Mouse (Mus musculus) cerebellum, adult 11 months (tissue): ENCODE data around the gene Kcna7.

ENCODE experiments used
- DNase-seq: peaks from one replicate; pipeline ENCODE4 v3.0.0; 2022

The Kcna7 gene

DNA sequence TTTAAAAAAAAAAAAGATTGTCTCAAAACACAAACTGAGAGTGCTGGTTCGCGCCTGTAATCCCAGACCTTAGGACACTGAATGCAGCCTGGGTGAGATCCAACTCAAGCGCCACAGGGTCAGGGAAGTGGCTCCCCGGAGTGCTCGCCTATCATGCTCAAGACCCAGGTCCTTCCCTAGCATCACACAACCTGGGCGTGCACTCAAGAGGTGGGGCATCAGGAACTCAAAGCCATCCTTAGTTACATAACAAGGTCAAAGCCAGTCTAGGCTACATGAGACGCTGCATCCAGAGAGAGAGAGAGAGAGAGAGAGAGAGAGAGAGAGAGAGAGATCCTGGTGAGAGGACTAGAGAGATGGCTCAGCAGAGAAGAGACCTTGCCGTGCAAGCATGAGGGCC is 21.1 kb downstream of the Kcna7 start:
- DNase-seq: no peak

DNA sequence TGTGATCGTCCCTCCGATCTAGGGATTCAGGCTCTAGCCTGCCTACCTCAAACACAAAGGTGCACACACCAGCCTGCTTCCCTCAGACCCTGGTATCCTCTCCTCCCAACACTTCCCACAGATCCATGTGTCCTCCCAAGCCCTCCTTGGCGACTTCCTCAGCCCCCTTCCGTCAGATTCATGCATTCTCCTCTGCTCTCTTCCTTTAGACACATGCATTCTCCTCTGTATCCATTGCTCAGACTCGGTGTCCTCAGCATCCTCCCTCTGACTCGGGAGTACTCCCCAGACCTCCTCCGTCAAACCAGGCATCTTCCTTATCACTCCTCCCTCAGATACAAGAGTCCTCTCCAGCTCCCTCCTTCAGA is 28.4 kb downstream of the Kcna7 start:
- DNase-seq: no peak

DNA sequence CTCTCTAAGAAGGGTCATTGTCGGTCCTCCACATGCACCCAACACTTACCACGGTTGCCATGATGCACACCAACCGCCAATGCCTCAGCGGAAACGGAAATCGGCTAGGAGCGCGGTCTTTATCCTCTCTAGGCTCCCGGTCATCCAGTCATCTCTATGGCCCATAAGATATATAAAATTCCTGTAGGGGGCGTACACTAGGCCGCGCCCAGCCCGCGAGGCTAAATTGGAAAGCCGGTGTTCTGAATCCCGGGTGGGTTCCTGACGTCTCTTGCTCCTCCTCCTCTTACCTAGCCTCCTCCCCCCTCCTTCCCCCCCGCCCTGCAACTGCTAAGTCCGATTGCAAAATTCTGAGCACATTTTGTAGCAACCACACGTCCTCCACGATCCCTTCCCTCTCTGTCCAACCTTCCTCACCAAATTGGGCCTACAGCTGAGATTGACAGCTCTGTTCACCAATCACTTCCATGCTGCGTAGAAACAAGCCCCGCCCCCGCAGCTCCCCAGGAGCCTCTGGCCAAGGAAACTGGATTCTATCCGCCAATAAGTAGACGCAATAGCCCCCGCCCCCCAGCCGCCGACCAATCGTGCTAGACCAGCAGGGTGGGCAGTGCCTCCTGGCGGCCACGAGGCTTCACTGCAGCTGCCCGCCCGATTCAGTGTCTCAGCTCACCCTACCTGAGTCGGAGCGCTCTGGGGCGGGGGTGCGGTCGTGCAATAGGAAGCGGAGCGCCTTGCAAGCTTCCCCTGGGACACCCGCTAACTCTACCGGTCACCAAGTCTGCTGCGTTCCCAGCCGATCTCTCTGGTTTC is 29.0 kb downstream of the Kcna7 start, which contains the start of gene Gys1:
Gys1 (plus strand) TSS at position 642 of the 813 bp plus-strand sequence.
- DNase-seq: peak; percentile 100

DNA sequence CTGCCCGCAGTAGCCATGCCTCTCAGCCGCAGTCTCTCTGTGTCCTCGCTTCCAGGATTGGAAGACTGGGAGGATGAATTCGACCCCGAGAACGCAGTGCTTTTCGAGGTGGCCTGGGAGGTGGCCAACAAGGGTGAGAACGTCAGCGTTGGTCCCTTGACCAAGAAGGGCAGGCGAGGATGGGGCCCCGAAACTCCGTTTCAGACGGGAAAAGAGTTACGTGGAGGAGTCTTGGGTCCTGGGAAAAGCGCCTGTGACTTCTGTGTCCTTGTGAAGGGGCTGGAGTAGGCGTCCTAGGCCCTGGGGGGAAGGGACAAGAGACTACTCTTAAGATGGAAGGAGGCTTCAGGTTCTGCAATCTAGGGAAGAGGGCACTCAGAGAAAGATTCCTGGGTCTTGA is 29.6 kb downstream of the Kcna7 start:
- DNase-seq: no peak

DNA sequence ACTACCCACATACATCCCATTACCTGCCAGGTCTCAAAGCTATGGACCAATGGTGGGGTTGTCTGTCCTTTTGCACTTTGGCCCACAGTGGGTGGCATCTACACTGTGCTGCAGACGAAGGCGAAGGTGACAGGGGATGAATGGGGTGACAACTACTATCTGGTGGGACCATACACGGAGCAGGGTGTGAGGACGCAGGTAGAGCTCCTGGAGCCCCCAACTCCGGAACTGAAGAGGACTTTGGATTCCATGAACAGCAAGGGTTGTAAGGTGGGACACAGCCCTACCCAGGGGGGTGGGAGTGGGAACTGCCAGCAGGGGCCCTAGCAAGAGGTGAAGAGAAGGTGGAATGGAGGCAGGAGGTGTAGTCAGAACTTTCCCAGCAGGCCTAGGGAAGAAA is 31.0 kb downstream of the Kcna7 start:
- no peak for DNase-seq

DNA sequence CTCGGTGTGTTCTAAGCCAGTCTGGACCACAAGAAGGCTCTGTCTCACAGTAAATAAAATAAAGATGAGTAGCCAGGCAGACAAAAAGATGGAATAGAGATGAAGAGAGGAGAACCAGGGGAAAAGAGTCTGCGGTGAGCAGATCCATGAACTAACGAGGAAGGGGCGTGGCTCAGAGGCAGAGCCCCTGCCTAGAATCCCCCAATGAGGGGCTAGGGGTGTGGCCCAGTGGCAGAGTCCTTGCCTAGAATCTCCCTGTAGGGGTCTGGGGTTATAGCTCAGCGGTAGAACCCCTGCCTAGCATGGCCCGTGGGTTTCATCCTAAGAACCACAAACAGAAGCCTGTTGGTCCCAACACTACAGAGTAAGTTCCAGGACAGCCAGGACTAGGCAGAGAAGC is 31.6 kb downstream of the Kcna7 start:
- DNase-seq: no peak

DNA sequence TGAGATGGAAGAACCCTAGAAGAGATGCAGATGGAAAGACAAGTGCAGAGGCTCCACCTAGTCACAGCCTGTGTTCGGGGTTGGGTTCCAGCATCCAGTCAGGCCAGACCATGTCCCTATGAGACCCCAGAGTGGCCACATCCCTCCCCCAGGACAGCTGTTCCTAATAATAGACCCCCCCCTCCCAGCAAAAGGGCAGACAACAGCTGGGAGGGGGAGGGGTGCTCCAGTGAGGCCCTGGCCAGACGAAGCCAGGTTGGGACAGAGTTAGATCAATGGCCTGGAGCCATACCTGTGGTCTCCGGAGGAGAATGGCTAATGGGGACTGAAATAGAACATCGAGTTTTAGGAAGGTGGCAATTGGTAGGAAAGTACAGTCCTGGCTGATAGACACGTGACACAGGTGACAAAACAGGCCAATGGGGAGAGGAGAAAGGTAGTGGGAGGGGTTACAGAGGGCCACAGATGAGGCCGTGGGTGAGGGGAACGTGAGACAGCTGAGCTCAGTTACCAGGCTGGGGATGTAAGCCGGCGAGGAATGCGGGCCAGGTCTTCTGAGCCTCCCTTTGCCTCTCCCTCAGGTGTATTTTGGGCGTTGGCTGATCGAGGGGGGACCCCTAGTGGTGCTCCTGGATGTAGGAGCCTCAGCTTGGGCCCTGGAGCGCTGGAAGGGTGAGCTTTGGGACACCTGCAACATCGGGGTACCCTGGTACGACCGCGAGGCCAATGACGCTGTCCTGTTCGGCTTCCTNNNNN is 32.2 kb downstream of the Kcna7 start, which contains the start of gene Ruvbl2:
Ruvbl2 (minus strand) TSS at position 576 of the 756 bp plus-strand sequence.
- DNase-seq: no peak

DNA sequence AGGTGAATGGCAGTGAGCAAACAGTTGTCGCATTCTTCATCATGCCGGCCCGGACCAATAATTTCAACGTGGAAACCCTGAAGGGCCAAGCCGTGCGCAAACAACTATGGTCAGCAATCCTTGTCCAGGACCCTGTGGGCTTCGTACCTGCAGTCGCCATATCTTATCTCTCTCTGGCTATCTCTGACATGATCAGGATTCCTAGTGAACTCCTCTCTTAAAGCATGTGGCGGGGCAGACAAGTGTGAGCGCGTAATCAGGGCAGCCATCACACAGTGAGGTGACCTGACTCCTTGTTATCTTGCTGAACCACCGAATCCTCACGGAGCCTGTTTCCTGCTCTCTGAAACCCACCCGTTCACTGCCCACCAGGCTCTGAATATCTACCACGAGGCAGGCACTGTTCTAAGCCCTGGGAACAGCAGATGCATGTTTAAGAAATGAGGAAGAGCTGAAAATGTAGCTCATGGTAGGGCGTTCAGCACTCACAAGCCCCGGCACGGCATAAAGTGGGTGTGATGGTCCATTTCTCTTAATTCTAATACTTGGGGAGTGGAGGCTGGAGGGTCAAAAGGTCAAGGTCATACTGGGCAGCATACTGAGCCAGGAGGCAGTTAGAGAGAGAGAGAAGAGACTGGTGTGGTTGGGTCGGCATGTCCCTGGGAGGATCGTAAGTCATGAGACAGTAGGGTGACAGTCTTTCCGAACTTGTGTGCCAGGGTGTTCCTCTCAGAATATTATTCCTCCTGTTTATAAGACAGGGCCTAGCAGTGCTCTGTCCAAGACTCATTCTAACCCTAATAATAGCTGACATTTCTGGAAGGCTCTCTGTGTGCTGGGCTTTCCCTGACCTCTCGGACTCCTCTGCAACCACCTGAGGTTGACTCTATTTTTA is 38.3 kb downstream of the Kcna7 start:
- DNase-seq: no peak

DNA sequence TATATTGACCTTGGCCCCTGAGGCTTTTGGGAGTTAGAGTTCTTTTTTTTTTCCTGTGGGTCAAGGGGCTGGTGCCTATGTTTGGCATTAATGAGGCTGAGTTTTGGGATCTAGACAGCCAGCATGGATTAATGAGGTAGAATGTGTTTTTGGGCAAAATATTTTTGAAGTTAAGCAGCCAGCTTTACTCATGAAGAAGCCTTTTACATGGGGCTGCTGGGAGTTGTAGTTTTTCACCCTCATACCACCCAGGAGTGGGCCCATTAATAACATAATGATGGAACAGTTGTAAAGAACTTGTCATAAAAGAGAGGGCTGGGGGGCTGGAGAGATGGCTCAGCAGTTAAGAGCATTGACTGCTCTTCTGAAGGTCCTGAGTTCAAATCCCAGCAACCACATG is 41.1 kb downstream of the Kcna7 start:
- DNase-seq: no peak

DNA sequence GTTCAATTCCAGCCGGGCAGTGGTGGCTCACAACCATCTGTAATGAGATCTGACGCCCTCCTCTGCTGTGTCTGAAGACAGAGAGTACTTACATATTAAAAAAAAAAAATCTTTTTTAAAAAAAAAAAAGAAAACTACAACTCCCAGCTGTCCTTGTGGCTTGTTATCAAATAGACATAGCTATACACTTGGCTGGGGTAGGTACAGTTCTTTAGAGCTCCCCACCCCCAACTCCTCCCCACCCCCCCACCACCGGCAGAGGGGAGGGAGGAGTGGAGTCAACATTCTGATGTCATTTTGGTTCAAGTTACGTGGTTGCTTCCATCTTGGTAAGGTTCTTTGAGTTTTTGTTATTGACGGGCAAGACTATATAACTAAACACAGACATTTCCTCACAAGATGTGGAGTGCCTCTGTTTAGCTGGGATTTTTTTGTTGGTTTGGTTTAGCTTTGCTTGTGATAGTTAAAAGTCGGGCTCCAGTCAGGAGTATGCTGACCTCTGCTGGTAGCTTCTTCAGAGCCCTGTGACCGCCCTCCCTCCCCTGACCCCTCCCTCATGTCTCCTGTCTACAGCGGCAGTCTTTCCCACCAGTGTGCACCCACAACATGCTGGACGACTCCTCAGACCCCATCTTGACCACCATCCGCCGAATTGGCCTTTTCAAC is 42.0 kb downstream of the Kcna7 start:
- DNase-seq: no peak

DNA sequence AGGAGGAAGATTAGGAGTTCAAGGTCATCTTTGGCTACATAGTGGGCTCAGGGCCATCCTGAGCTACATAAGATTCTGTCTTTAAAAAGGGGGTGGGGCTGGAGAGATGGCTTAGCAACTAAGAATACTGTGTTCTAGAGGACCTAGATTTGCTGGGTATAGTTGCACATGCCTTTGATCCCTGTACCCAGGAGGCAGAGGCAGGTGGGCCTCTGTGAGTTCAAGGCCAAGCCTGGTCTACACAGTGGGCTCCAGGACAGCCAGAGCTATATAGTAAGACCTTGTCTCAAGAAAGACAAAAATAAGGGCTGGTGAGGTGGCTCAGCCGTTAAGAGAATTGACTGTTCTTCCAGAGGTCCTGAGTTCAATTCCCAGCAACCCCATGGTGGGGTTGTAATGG is 44.5 kb downstream of the Kcna7 start:
- DNase-seq: no peak

DNA sequence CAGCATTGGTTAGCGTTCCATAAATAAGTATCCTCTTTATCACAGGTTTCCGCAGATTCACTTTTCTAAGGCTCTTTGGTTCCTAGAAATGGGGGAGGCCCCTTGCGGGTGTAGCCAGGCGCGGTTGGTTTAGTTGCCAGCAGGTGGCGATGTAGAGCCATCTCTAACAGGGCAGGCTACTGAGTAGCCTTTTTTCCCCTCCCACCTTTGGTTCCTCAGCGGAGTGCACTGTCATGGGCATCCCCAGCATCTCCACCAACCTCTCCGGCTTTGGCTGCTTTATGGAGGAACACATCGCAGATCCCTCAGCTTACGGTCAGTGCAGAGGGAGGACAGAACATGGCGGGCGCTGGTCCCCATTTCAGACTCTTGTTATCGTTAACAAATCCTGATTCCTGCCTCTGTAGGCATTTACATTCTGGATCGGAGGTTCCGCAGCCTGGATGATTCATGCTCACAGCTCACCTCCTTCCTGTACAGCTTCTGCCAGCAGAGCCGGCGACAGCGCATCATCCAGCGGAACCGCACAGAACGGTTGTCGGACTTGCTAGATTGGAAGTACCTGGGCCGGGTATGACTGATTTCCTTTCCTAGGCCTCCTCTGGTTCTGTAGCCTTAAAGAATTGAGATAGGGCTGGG is 46.0 kb downstream of the Kcna7 start:
- peak; percentile 80 for DNase-seq

DNA sequence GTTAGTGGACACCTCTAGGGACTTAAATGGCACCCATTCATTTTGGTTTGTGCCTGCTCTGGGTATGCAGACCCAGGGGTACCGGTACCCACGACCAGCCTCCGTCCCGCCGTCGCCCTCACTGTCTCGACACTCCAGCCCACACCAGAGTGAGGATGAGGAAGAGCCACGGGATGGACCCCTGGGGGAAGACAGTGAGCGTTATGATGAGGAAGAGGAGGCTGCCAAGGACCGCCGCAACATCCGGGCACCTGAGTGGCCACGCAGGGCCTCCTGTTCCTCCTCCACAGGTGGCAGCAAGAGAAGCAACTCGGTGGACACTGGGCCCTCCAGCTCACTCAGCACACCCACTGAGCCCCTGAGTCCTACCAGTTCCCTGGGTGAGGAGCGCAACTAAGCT is 49.5 kb downstream of the Kcna7 start:
- DNase-seq: no peak

DNA sequence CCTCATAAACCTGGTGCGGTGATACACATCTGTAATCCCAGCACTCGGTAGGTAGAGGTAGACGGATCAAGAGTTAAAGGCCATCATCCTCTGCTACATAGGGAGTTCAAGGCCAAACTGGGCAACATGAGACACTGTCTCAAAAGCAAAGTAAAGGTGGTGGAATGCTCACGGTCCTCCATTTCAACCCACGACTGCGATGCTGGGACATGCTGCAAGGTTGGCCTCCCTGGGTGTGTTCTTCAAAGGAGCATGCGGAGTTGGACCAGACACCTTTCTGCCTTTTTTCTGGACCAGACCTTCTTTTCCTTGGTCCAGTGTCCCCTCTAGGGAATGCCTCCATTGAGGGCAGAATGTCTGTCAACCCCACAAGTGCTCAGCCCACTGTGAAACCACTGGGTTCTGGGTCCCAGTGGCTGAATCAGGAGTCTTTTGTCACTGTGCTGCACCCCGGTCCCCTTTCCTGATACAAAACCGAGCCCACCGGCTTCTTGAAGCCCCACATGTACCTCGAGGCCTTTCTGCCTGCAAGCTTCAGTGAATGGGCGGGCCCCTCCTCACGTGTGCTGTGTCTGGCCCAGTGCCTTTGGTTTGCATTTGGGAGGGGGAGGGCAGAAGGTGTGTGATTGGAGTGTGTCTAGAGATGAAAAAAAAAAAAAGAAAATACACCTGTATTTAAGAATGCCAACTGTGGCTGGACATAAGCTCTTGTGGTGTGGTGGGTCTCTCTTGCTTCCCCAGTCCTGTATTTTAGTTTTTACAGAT is 50.7 kb downstream of the Kcna7 start:
- DNase-seq: no peak

DNA sequence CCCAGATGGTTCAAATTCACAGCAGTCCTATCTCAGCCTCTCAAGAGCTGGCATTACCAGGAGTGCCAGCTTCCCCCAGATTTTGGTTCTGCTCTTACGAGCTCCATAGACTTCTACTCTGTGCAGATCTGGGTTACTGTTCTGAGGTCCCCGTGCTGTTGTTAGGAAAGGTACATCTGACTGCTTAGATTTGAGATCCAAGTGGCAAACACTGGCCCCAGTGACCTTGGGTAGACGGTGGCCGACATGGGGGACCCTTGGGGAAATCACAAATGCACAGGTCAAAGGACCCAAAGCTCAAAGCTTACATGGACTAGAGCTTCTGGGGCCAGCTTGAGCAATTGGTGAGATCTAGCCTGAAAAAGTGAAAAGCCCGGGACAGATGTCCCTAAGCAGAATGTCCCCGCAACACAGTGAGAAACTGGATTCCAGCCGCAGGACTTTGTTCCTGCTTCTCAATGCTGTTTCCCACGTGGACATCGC is 51.3 kb downstream of the Kcna7 start:
- no peak for DNase-seq

DNA sequence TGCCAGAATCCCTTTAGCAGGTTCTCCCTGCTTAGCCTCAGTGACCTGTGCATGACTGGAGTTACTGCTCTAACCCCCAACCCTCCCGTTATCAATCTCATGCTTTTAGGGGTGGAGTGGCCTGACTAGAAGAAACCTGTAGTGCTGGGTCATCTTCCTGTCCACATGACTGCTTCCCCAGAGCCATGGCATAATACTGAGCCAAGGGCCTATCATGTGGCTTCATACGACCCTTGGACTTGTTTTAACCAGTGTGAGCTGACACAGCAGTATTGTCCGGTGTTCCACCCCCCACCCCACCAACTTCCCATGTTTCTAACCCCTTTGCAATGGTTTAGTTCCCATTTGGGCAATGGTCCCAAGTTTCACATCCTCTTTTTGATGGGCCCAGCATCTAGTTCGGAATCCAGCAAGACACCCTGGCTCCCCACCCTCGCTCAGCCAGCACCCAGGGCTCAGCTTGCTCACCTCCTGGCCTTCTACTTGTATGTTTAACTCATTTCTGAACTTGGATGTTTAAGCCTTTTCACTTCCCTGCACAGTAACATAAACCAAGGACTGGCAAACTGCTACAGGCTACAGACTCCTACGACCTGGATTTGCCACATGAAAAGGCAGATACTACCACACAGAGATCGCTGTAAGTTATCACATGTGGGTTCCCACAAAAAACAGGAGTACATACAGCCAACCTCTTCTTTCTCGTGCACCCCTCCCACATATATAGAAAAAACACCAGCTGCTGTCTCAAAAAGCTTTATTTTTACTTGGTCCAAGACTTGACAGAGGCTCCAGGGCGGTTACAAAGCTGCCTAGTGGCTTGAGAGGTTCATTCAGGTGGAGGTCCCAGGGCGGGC is 52.0 kb downstream of the Kcna7 start:
- no peak for DNase-seq

DNA sequence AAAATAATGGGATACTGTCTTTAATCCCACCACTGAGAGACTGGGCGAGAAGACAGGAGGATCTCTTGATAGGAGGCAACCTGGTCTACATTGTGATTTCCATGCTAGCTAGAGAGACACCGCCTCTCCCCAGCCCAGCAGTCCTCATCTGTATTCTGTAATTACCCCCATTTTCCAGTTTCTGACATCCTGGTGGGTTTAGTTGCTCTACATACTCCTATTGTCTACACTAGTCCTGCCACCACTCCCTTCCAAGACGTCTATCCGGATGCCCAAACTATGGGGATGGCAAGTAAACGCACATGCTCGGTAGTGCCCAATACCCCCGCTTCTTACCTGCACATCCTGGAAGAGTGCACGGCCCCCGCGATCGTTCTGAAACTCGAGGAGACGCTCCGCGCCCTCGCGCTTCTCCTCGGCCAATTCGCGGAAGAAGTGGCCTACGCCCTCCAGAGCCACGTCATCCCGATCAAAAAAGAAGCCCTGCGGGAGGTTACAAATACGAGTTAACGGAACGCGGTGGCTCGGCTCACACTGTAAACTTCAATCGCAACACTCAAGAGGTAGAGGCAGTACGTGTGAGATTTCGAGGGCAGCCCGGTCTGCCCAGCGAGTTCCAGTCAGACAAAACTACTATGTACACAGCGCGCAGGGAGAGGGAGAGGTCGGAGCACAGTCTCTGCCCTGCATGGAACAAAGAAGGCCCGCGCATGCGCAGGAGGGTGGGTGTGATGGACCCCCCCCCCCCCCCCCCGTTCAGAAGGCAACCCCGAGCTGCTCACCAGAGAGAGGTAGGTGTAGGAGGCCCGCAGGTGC is 53.5 kb downstream of the Kcna7 start:
- DNase-seq: peak; percentile 77
